Mouse (Mus musculus) inflammation-experienced regulatory T-cells, adult 6 months (primary cell): Measurements from ENCODE around the gene Abca13. TPM values are rescaled to one million over a fixed set of nuclear protein-coding genes. Genes with fewer than 3 reads are reported as not detected.
"Not testable (repeated sequence)": the region's sequence is repeated elsewhere in the genome, so short reads cannot be mapped to it uniquely, and the experiment has no call there.

Experiments
- ATAC-seq: one replicate; pipeline ENCODE4 v1.8.0; 2017
- polyA plus RNA-seq, 3 experiments: library from polyadenylated mRNA; unstranded; fragments of 100-300 nt; shearing (Covaris generic); gene quantifications; one replicate each; pipeline ENCODE4 v1.2.1; 2017

Gene Abca13
- polyA plus RNA-seq: not detected

DNA sequence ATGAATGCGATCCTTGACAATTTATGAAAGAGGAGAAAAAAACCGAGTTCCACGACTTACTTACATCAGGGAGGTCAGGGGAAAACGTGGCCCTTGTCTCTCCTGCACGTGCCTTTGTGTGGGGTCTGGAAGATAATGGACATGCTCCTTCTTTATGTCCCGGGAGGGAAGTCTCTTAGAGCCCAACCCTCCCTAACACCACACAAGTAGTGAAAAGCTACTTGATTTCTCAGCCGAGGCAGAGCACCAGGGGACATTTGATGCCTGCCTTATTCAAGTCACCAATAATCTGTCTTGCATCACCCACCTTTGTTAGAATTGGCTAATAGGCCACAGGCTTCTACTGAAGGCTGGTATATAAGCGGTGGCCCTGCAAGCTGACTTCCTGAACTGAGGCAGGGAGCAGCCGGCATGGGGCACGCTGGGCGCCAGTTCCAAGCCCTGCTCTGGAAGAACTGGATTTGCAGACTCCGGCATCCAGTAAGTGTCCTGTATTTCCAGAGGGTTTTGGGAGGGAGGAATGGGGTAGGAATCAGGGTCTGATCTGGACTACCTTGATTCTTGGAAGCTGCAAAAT lies at the start of gene Abca13:
TSS of gene Abca13 (plus strand) at position 388 of the 577 bp plus-strand sequence.
- no peak for ATAC-seq

DNA sequence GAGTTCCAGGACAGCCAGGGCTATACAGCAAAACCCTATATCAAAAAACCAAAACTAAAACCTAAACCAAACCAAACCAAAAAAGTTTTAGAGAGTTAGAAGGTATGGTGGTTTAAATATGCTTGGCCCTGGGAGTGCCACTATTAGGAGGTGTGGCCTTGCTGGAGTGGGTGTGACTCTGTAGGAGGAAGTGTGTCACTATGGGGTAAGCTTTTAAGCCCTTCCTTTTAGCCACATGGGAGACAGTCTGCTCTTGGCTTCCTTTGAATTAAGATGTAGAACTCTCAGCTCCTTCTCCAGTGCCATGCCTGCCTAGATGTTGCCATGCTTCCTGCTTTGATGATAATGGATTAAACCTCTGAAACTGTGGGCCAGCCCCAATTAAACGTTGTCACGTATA lies 46.6 kb upstream of the Abca13 start:
- no peak for ATAC-seq

DNA sequence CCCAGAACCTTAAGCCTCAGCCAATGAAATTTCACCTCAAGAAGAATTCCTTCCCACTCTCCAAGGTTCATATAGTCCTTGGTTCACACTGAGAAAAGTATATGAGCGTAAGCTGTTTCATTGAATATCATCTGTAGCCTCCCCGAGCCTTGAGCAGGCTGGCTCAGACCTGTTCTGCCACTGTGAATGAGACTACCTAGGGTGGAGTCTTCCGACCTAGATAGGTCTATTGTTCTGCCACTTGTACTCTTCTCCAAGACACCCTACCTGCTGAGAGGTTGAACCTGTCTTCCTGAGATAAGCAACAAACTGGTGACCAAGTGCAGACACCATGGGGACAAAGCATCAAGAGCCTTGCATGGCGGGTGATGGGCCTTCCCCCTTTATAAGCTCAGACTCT lies 45.6 kb upstream of the Abca13 start:
- ATAC-seq: no peak

DNA sequence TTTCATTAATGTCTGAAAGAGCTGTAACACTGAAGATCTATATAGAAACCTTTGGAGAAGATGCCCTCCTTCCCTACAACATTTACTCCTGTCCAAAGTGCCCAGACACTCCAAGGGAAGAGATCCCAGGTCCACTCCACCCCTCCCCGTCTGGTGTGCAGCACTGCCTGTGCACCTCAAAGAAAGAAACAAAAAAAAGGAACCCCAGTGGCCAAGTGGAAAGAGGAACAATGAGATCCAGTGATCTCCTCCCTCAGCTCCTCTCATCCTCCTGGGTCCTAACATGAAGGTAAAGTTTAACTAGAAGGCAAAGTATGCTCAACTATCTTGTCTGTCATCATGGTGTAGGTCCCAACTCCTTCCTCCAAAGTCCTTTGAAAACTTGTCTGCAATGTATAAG lies 45.1 kb upstream of the Abca13 start:
- ATAC-seq: no peak

DNA sequence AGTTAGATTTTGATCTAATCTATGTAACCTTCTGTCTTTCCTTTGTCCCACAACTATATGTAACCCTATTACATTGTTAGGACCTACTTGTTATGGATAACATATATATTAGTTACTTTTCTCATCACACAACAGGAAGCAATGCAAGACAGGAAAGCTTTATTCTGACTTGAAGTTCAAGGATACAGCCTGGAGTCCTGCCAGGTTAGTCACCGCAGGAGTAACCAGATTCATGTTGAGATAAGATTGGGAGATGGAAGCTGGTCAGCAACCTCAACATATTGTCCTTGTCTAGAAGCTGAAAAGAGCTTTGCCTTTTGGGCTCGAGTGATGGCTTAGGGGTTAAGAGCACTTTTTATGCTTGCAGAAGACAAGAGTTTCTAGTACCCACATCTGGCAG lies 43.5 kb upstream of the Abca13 start:
- no peak for ATAC-seq

DNA sequence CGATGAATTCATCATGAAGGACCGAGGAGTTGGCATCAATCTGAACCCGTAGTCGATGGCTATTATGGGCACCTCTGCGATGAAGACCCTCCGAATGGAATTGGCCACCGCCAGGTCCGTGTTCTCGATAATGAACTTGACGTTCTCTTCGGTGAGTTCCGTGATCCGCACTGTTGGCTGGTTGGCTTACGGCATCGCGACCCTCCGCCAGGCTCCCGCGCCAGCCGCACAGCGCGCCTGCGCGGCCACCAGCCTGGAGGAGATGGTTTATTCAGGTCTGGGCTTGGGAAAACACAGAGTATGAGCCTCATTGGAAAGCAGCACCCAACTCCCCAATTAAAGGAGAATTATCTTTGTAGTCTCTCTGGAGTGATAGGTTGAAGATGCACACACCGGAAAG lies 41.3 kb upstream of the Abca13 start:
- ATAC-seq: not testable (repeated sequence)

DNA sequence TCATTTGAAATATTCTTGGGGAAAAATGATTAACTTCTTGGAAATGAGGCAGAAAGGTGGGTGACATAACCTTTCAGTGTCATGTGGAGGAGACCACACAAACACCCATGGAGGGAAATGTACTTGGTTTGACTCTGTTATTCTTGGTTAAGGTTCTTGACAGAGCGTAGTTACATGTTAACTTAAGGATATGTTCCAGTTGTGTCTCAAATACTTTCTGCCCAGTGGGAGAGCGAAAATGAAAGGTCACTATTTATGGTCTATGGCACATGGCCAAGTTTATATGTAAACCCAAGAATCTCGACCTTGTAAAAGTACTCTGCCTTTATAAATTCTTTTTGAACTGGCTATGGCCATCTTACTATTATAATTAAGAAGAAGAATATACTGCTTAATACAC lies 31.8 kb upstream of the Abca13 start:
- no peak for ATAC-seq

DNA sequence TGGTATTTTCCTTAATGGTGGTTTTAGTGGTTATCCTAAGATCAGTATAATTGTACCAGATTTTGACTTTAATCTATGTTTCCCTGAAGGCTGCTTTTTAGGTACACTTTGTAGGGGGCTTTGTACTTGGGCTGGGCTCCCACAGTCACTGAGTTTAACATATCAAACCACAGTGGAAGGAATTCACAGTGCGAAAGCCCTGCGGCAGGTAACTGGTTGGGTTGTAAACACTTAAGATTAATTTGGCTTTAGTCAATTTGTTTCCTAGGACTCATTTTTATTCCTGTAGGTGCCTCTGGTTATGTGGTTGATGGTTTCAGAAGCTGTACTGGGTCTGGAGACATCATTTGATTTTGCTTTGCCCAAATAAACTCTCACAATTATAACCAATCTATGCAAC lies 24.4 kb upstream of the Abca13 start:
- no peak for ATAC-seq

DNA sequence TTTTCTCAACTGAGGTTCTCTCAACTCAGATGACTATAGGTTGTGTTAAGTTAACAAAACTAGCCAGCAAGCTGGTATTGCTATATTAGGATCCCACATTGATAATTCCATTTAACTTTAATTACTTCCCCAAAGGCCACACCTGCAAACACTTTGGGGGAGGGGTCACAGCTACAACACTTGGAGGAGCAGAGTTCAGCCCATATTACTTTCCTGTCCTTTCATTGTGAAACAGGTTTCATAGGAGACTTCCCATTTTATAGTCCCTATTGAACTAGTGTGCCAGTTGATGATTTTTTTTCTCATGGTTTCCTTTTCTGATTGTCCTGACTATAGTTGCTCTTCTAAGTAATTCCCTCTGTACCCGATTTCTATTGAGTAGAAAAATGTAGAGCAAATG lies 10.3 kb upstream of the Abca13 start:
- no peak for ATAC-seq

DNA sequence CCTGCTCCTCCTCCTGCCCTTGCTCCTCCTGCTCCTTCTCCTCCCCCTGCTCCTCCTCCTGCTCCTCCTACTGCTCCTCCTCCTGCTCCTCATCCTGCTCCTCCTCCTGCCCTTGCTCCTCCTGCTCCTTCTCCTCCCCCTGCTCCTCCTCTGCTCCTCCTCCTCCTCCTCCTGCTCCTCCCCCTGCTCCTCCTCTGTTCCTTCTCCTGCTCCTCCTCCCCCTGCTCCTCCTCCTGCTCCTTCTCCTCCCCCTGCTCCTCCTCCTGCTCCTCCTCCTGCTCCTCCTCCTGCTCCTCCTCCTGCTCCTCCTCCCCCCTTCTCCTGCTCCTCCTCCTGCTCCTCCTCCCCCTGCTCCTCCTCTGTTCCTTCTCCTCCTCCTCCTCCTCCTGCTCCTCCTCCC lies 2.3 kb upstream of the Abca13 start:
- ATAC-seq: not testable (repeated sequence)

DNA sequence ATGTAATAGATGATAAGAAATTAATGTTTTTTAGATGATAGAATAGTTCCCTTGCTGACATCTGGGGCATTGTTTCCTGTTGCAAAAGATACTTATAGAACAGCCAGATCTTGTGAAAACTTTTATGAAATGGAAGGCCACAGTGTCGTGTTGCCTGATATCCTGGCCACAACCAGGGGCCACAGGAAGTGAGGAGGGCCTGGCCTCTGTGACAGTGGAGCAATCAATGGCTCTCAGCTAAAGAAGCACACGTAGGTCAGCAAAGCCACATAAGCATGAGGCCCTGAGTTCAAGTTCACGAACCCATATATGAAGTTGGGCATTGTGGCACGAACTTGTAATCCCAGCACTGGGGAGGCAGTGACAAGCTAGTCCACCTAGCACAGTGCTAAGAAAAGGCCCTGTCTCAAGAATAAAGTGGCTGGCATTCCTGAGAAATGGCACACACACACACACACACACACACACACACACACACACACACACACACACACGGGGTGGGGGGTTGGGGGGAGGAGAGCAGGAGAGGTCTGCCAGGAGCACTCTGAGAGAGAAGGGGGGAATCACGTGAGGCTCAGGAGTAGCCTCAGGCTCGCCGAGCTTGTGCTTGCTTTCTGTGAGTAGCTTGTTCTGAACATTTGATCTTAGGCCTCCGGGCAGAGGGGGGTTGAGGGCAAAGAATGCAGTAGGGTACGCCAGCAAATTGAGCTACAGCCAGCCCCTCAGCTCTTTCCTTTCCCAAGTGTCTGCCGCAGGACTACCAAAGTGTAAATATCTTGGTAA lies 779 bp upstream of the Abca13 start:
- ATAC-seq: no peak

DNA sequence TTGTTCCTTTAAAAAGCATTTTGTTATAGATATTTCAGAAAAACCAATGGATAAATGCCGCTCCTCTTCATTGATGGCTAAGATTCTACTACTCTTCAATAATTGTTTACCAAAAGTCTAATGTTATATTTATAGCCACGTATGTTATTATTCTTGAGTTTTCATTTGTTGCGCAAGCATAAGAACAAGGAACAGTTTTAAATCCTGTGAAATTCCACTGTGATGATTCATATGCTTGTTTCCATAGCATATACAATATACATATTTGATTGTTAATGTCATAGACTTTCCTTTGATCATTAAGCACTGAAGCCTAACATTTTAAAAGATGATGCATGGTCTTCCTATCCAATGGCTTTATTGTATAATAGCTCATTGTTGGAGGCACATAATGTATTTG lies 3.1 kb downstream of the Abca13 start:
- ATAC-seq: no peak

DNA sequence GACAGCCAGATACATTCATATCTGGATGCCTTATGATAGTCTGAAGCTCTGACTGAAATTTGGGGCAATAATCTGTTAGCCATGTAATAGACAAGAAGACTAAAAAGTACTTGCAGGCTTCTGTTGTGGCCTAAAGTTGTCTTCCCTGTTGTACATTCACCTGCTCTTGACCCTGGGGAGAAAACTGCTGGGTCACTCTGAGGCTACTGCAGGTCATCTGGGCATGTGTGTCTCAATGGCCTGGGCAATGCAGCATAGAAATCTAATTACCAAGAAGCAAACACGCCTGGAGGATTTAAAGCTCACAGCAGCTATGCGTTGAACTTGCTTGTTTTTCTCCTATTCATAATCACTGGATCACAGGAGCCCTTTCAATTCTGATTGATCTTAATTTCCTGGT lies 8.1 kb downstream of the Abca13 start:
- no peak for ATAC-seq

DNA sequence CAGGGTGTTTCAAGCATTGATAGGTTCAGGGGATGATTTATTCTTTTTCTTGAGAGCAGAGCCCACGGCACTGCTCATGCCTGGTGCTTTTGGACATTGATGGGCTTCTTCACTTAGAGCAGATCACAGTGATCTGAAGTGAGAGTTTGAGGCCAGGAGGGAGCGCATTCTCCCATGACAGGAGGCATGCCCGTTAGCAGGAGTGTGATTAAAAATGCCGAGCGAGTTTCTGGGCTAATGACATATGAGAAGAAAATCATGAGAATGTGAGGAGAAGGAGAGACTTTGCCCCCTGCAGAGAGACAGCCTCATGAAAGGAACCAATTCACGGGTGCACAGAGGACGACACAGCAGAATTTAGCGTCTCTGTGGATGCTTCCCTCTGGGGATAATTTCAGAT lies 19.0 kb downstream of the Abca13 start:
- ATAC-seq: no peak

DNA sequence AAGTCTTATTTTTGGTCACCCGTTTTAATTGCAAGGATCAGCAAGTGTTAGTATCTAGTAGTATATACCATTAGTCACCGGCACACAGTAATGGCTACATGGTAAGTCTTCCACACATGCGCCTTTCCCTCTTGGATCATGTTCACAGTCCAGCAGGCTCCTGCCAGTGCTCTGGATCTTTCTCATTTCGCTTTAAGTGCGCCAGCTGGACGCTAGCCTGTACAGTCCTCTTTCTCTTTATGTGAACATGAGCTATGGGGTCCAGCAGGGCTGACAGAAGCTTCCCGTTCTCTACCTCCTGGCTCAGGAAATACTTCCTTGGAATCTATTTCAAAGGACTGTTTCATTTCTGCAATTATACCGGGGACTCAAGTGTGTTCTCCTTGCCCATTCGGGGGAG lies 21.8 kb downstream of the Abca13 start:
- ATAC-seq: no peak

DNA sequence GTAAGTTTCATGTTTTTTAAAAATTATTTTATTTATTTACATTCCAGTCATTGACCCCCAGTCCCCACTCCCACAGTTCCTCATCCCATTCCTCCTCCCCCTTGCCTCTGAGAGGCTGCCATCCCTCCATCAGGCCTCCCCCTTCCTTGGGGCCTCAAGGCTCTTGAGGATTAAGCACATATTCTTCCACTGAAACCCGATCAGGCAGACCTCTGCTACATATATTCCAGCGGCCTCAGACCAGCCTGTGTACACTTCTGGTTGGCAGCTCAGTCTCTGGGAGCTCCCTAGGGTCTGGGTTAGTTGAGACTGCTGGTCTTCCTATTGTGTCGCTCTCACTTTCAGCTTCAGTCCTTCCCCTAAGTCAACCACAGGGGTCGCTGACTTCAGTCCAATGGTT lies 24.5 kb downstream of the Abca13 start:
- no peak for ATAC-seq

DNA sequence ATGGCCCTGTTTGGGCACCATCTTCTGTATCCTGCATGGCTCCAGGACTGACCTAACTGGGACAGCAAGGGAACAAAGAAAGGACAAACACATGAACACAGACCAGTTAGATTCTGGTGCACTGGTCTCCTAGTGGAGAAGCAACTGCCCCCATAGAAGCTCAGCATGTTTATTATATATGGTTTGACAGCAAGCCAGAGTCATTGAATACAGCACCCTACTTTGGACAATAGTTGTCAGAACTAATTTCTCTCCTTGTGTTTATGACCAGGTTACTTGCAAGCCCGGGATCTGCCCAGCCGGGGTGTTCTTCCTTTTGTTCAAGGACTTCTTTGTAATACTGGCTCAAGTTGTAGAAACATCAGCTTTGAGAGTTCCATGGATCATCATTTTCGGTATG lies 28.8 kb downstream of the Abca13 start:
- no peak for ATAC-seq

DNA sequence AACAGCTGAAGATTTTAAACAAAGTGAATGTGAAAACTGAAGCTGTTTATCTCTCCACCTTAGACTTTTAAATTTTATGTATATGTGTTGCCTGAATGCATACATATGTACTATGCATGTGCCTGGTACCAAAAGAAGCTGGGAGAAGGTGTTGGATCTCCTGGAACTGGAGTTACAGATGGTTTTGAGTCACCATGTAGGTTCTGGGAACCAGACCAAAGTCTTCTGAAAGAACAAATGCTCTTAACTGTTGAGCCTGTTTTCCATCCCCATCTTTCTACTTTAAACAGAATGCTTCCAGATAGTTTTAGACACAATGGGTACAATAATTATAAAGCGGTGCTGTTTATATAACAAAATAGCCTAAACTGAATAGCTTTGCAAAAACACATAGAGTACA lies 29.9 kb downstream of the Abca13 start:
- no peak for ATAC-seq

DNA sequence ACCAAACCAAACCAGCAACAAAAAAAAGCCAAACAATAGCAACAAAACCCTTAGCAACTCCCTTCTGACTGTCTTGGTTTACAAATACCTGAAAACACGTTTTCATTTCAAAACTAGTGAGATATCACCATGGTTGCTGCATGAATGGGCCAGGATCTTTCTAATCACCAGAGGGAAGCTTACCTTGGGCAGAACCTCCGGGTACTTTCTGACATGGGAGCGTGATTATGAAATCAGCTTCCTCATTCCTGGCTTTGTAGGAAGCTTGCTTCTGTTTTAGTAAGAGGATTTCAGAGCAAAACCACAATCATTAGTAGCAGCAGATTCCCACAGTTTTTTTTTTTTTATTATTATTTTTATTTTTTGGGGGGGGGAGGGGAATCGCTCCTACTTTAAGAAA lies 34.7 kb downstream of the Abca13 start:
- ATAC-seq: no peak

DNA sequence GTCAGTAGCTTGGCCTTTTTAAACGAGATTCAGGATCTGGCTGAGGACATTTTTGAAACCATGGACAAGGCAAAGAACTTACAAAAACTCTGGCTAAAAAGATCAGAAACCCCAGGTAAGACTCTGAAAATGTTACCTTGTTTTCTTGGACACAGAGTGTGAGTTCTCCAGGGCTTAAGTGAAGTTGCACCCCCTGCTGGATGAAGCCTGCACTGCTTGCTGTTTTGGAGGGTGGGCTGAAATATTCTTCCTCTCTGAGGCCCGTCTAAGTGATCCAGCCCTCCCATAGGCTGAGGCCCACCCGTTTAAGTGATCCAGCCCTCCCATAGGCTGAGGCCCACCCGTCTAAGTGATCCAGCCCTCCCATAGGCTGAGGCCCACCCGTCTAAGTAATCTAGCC lies 57.9 kb downstream of the Abca13 start:
- not testable (repeated sequence) for ATAC-seq

DNA sequence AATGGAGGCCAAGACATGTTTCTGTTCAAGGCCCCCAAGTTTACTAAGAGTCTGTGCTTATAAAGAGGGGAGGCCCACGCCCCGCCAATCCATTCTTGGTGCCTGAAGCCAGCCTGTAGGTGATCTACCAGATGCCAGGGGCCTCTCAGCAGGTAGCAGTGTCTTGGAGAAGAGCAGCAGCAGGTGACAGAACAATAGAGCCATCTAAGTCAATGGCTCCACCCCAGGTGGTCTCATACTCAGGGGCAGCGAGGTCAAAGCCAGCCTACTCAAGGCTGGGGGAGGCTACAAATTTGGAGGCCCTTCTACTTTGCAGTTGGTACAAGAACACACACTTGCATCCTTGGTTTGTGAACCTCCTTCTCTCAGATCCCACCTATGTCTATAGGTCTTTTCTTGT lies 71.3 kb downstream of the Abca13 start:
- ATAC-seq: not testable (repeated sequence)

DNA sequence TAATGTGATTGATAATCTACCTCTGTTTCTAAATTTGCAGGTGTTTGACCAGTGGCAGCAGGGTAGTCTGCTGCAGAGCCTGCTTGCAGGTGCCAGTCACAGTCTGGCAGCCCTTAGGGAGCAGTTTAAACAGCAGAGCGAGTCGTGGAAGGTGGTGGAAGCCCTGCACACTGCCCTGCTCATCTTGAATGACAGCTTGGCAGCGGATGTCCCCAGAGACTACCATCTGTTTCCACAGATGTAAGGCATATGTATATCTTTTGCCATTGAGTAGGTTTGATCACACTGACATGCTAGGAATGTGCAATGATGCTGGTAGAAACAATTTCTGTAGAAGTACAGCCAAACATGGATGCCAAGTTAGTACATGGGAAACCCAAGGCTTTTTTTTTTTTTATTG lies 77.3 kb downstream of the Abca13 start:
- ATAC-seq: no peak

DNA sequence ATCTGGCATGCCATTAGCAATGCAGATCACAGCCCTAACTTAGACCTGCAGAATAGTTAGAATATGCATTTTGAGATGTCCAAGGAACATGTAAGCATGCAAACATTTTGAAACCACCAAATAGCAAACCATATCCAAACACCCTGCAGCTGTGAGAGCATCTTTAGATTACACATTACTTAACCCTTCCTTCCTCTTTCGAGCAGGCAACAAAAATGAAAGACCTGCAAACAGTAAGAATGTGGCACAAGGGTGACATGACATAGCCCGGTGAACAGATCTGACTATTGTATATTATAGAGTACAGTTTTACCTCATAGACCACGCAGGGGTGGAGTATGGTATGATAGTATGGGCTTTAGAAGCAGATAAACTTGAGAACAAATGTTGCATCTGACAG lies 93.5 kb downstream of the Abca13 start:
- no peak for ATAC-seq

DNA sequence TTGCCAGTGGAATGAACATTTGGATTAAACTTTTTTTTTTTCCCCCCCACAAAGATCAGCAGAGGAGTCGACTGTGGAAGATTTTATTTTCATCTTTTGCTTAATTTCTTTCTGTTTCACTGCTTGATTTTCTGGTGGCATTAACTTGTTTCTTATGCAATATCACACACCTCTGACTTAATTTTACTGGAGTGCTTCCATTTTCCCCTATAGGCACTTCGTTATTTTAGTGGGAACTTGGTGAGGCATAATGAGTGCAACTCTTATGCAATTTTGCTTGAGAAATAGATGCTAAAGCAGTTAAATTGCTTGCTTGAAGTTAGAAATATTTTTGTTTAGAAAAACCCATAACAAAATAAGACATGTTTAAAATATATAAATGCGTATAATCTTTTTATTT lies 94.0 kb downstream of the Abca13 start:
- no peak for ATAC-seq

DNA sequence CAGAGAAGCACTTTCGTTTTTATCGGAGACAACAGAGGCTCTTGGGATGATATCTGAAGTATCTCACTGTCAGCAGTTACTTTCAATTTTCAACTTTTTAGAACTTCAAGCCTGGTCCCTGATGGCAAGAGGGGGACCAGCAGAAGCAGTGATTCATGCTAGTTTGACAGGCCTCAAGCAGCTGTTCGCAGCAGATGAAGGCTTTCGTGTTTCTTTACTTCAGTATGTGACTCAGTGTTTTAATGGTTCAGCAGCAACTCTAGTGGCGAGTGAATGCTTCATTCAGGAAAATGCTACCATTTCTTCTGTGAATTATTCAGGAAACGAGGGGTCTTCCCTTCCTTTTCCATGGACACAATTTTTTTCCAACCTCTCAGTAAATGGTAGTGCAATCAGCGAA lies 99.4 kb downstream of the Abca13 start:
- no peak for ATAC-seq
